ENCODE assay signal across 17 mouse cellular contexts in genomic region chr8:61378847-61379698, GRCm38 (mm10).
A peak's percentile ranks its signal among the peaks of the same experiment; 100 is the strongest.
DNase-seq lines count a peak whose midpoint lies in the region; ATAC-seq lines count a peak whose summit lies in the region.
"Had no signal": no experiment of that assay in that cellular context is flagged by ENCODE, and none has a peak within 500 bp of the region (broad histone marks: within the 10 kb centered on the region; RNA-seq: fewer than 3 reads in every experiment).

No protein-coding gene starts in this region.

- 0 out of 2 replicates have a peak overlapping the region, but pooled peaks have one; percentile 3 for H3K27ac ChIP-seq in embryonic facial prominence, embryonic 10.5 days (replicated peaks)
- H3K27ac ChIP-seq in hindbrain, embryonic 10.5 days, result peak overlapping the region; percentile 70; the same call in 1 of the 2 replicates
- no peak overlapping the region; the same call in 1 of the 2 replicates for H3K27ac ChIP-seq in midbrain, embryonic 11.5 days (ENCODE audit: low read depth, low read length)
- H3K27ac ChIP-seq: embryonic facial prominence, embryonic 15.5 days; limb, embryonic 15.5 days; stomach, postnatal 0 days had no signal

- peak; percentile 64 for DNase-seq in heart, adult 11 months
- DNase-seq in heart, postnatal 4 days, result no peak
- no peak for DNase-seq in embryonic facial prominence, embryonic 10.5 days (ENCODE audit: low spot score)
- DNase-seq in hindbrain, embryonic 10.5 days (ENCODE audit: low spot score), result no peak
- DNase-seq in midbrain, embryonic 11.5 days (ENCODE audit: low spot score, missing footprints), result no peak
- DNase-seq in cerebellum, adult 9-10 months, result no peak
- DNase-seq in thymus, postnatal 36 days, result no peak
- DNase-seq: cerebellum, adult 2 months; kidney, postnatal 14 days; lung, adult 2 months had no signal

- H3K4me3 ChIP-seq in embryonic facial prominence, embryonic 10.5 days, result no peak overlapping the region
- no peak overlapping the region for H3K4me3 ChIP-seq in hindbrain, embryonic 10.5 days
- no peak overlapping the region for H3K4me3 ChIP-seq in midbrain, embryonic 11.5 days (ENCODE audit: low read depth, low read length)
- H3K4me3 ChIP-seq: embryonic facial prominence, embryonic 15.5 days; limb, embryonic 15.5 days had no signal

- H3K27me3 ChIP-seq in embryonic facial prominence, embryonic 10.5 days (replicated peaks; ENCODE audit: low read depth, poor library complexity, severe bottlenecking), result no peaks in the 10 kb centered on the region
- H3K27me3 ChIP-seq in hindbrain, embryonic 10.5 days (ENCODE audit: insufficient read depth, poor library complexity, severe bottlenecking), result no peaks in the 10 kb centered on the region
- H3K27me3 ChIP-seq in midbrain, embryonic 11.5 days (ENCODE audit: control insufficient read depth, insufficient read depth, low read length), result no peaks in the 10 kb centered on the region
- H3K27me3 ChIP-seq: CH12.LX; embryonic facial prominence, embryonic 15.5 days; limb, embryonic 15.5 days had no signal

- peaks cover 14% of the 10 kb centered on the region for H3K4me1 ChIP-seq in embryonic facial prominence, embryonic 10.5 days
- peaks cover 9% of the 10 kb centered on the region for H3K4me1 ChIP-seq in hindbrain, embryonic 10.5 days (replicated peaks)
- H3K4me1 ChIP-seq in midbrain, embryonic 11.5 days (ENCODE audit: control insufficient read depth, insufficient read depth, low read length), result peaks cover 5% of the 10 kb centered on the region; the same call in 1 of the 2 replicates
- H3K4me1 ChIP-seq: embryonic facial prominence, embryonic 15.5 days; limb, embryonic 15.5 days had no signal

- H3K36me3 ChIP-seq in embryonic facial prominence, embryonic 10.5 days (replicated peaks), result peaks cover 72% of the 10 kb centered on the region
- H3K36me3 ChIP-seq in hindbrain, embryonic 10.5 days, result peaks cover 65% of the 10 kb centered on the region
- peaks cover 2% of the 10 kb centered on the region for H3K36me3 ChIP-seq in midbrain, embryonic 11.5 days (ENCODE audit: control insufficient read depth, insufficient read depth, low read length)

- ATAC-seq in midbrain, embryonic 11.5 days (ENCODE audit: low FRiP score), result peak; percentile 80
- ATAC-seq in erythroid progenitor cell, adult 5-6 weeks (replicated peaks; ENCODE audit: low FRiP score, poor library complexity, severe bottlenecking), result no peak
- ATAC-seq: activated CD4-positive, CD25-positive, alpha-beta regulatory T cell, adult 4 months; intestine, embryonic 16.5 days had no signal

- H3K9ac ChIP-seq in midbrain, embryonic 11.5 days (ENCODE audit: low read length), result no peak overlapping the region
- H3K9ac ChIP-seq: embryonic facial prominence, embryonic 15.5 days; limb, embryonic 15.5 days had no signal

- H3K4me2 ChIP-seq in midbrain, embryonic 11.5 days, result no peak overlapping the region
- H3K4me2 ChIP-seq: embryonic facial prominence, embryonic 15.5 days; limb, embryonic 15.5 days had no signal

- 85% methylated on average over 11 of the region's 11 CpGs for WGBS in embryonic facial prominence, embryonic 10.5 days
- 83% methylated on average over 11 of the region's 11 CpGs for WGBS in hindbrain, embryonic 10.5 days
- 66% methylated on average over 11 of the region's 11 CpGs for WGBS in midbrain, embryonic 11.5 days

- peaks cover 3% of the 10 kb centered on the region for H3K9me3 ChIP-seq in embryonic facial prominence, embryonic 10.5 days
- no peaks in the 10 kb centered on the region for H3K9me3 ChIP-seq in hindbrain, embryonic 10.5 days
- H3K9me3 ChIP-seq in midbrain, embryonic 11.5 days (ENCODE audit: control insufficient read depth, low read length), result no peaks in the 10 kb centered on the region
- H3K9me3 ChIP-seq: embryonic facial prominence, embryonic 15.5 days; limb, embryonic 15.5 days had no signal
